Mouse (Mus musculus) ES-E14 (cell line): ENCODE measurements around the gene Map3k10. TPM values are rescaled to one million over a fixed set of nuclear protein-coding genes. Genes with fewer than 3 reads are reported as not detected.

Source experiments
- DNase-seq: peaks from one replicate; pipeline ENCODE4 v3.0.0-alpha.2; 2013; ENCODE audit warnings: low read depth, low spot score
- H3K27ac ChIP-seq: 2 replicates; pipeline ENCODE4 v1.5.1; 2012; ENCODE audit warnings: low read depth, mild to moderate bottlenecking, low read length, moderate library complexity, mixed read lengths; ENCODE audit not compliant: poor library complexity, insufficient read depth, severe bottlenecking
- H3K36me3 ChIP-seq: 2 replicates; pipeline ENCODE4 v1.6.1; 2012; ENCODE audit warnings: mild to moderate bottlenecking, low read length, moderate library complexity, mixed read lengths; ENCODE audit not compliant: control insufficient read depth, poor library complexity, insufficient read depth, severe bottlenecking
- H3K4me1 ChIP-seq, 2 experiments: fragments of 150-350 bp in 1 of 2; sonication (generic) in 1 of 2; 2 replicates each; pipeline ENCODE4 v1.6.1; 2012; ENCODE audit warnings: low read length in 2 of 2, mild to moderate bottlenecking in 1 of 2, mixed read lengths in 1 of 2; ENCODE audit not compliant: control insufficient read depth in 2 of 2, insufficient read depth in 2 of 2, poor library complexity in 1 of 2
- H3K4me3 ChIP-seq, 2 experiments: fragments of 150-350 bp in 1 of 2; sonication (generic) in 1 of 2; 2 replicates each; pipeline ENCODE4 v1.5.1; 2012; ENCODE audit warnings: low read length in 2 of 2, low read depth in 1 of 2, mild to moderate bottlenecking in 1 of 2, mixed read lengths in 1 of 2; ENCODE audit not compliant: insufficient read depth in 1 of 2, poor library complexity in 1 of 2, severe bottlenecking in 1 of 2
- H3K9ac ChIP-seq: 2 replicates; pipeline ENCODE4 v1.6.1; 2012; ENCODE audit warnings: low read depth, mild to moderate bottlenecking, low read length, mixed read lengths; ENCODE audit not compliant: poor library complexity, insufficient read depth, severe bottlenecking
- H3K9me3 ChIP-seq: fragments of 150-350 bp; sonication (generic); 2 replicates; pipeline ENCODE4 v1.6.1; 2012; ENCODE audit warnings: low read depth, mild to moderate bottlenecking, low read length; ENCODE audit not compliant: control insufficient read depth, insufficient read depth
- CHD2 ChIP-seq: IDR thresholded peaks from 2 replicates; pipeline ENCODE4 v1.6.1; 2014; ENCODE audit warnings: mild to moderate bottlenecking, low read depth, low read length, inconsistent platforms
- HCFC1 ChIP-seq: IDR thresholded peaks from 2 replicates; pipeline ENCODE4 v1.6.1; 2012; ENCODE audit warnings: low read length, inconsistent platforms, borderline replicate concordance; ENCODE audit not compliant: insufficient read depth
- MAFK ChIP-seq: IDR thresholded peaks from 2 replicates; pipeline ENCODE4 v1.6.1; 2014; ENCODE audit warnings: mild to moderate bottlenecking, low read depth, low read length, inconsistent platforms; ENCODE audit not compliant: insufficient read depth
- ZC3H11A ChIP-seq: IDR thresholded peaks from 2 replicates; pipeline ENCODE4 v1.6.1; 2012; ENCODE audit warnings: low read depth, mild to moderate bottlenecking, inconsistent platforms, low read length, borderline replicate concordance
- ZNF384 ChIP-seq: IDR thresholded peaks from 2 replicates; pipeline ENCODE4 v1.6.1; 2012; ENCODE audit warnings: low read depth, low read length, inconsistent platforms
- in situ Hi-C, 2 experiments: fragments of 600-800 bp; cut with MboI; formaldehyde crosslinking; loops; one replicate each; pipeline ENCODE4 v1.15.1; 2025; ENCODE audit warnings: low sequenced_read_pairs in 2 of 2, inconsistent platforms in 1 of 2; ENCODE audit not compliant: unreplicated experiment in 2 of 2
- total RNA-seq: library from RNA; depleted of rRNA; stranded (reverse); fragments of 300-350 nt; gene quantifications from 2 replicates; pipeline ENCODE4 v1.2.3, GENCODE M21; 2012

The Map3k10 gene
- total RNA-seq, 1 experiment = 21.6 TPM

DNA sequence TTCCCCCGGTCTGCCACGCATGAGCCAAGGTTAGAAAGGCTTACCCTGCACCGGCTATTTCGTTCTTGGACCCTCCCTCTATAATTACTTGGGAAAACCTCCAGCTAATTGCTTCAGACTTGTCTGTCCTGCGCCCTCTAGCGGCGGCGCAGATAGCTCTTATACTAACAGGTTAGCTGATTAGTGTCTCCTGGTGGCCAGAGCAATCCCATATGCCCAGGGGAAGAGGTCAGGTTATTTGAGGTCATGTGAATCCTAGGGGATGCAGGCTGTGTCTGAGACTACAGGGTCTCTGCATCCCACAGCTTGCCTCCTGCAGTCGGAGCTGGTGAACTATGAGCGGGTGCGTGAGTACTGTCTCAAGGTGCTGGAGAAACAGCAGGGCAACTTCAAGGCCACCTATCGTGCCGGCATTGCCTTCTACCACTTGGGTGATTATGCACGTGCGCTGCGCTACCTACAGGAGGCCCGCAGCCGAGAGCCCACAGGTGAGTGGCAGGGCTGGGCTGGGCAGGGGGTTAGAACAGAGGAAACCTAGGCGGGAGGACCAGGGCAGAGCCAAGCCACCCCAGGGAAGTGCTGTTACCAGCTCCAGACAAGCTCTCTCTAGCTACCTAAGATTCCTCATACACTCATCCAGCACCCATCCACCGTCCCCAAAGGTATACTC, 19.7 kb downstream of the Map3k10 start:
- Histone ChIP-seq H3K27ac (no peak overlapping the region; the same call in 1 of the 2 replicates), H3K4me1 (peaks cover 0 to 3% of the 10 kb centered on the region in 2 experiments; a peak in 1 of 4 replicates), H3K36me3 (no peaks in the 10 kb centered on the region), H3K9me3 (no peaks in the 10 kb centered on the region), H3K9ac (no peak overlapping the region), H3K4me3 (no peak overlapping the region)
- TF ChIP-seq CHD2 (no peak), ZC3H11A (no peak), MAFK (no peak), HCFC1 (no peak), ZNF384 (no peak)
- no peak for DNase-seq
- in situ Hi-C loops = loop anchor here in 1 of 2 experiments (10.0 kb wide), 1 partner anchor 70 kb away; no protein-coding TSS in a partner anchor

GRCm38 (mm10) chr7:27653681-27654437, 20.5 kb downstream of the Map3k10 start, which contains the start of gene Ttc9b:
Ttc9b (plus strand) TSS chr7:27653915.
- Histone ChIP-seq H3K9me3 (no peaks in the 10 kb centered on the region), H3K36me3 (no peaks in the 10 kb centered on the region), H3K27ac (no peak within 1 kb of the TSS; the same call in 1 of the 2 replicates), H3K9ac (no peak within 1 kb of the TSS), H3K4me3 (peak within 1 kb of the TSS; percentile 53 to 68), H3K4me1 (peaks cover 0 to 2% of the 10 kb centered on the region in 2 experiments; a peak in 1 of 4 replicates)
- in situ Hi-C loops = loop anchor here in 1 of 2 experiments (10.0 kb wide), 1 partner anchor 71 kb away; no protein-coding TSS in a partner anchor
- DNase-seq = no peak
- no peak for TF ChIP-seq MAFK
- TF ChIP-seq ZC3H11A = no peak
- TF ChIP-seq ZNF384 = no peak
- TF ChIP-seq HCFC1 = peak; percentile 73

- H3K4me3 ChIP-seq = peak overlapping the region; percentile 46 to 64; a peak in 3 of 4 replicates
- peaks cover 0 to 2% of the 10 kb centered on the region in 2 experiments; a peak in 2 of 4 replicates for H3K4me1 ChIP-seq
- no peak overlapping the region for H3K9ac ChIP-seq
- H3K27ac ChIP-seq = no peak overlapping the region
- H3K9me3 ChIP-seq = no peaks in the 10 kb centered on the region
- TF ChIP-seq MAFK = no peak
- TF ChIP-seq HCFC1 = 0 out of 2 replicates have a peak, but pooled peaks have one; percentile 20
- TF ChIP-seq CHD2 = peak; percentile 87
- peak; percentile 71 for TF ChIP-seq ZC3H11A
- no peak for TF ChIP-seq ZNF384
- in situ Hi-C loops = loop anchor here in 1 of 2 experiments (10.0 kb wide), 1 partner anchor 74 kb away; no protein-coding TSS in a partner anchor
- no peaks in the 10 kb centered on the region for H3K36me3 ChIP-seq
- peak; percentile 94 for DNase-seq
Measured at GRCm38 (mm10) chr7:27650949-27651348, 23.4 kb downstream of the Map3k10 start.

DNA sequence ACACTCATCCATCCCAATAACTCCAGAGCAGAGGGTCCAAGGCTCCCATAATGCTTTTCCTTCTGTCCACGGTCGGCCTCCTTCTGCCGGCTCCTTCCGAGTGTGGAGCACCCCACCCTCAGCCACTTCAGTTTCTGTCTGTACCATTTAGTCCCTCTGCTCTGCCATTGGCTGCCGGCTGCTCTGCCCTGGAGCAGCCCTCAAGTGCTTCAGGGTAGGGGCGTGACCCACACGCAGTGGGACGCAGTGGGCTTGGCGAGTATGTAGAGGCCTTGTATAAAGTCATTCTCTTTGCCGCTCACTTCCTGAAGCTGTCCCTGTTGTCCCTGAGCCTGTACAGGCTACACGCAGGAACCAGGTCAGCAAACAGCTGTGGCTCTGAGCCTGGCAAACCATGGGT, 24.7 kb downstream of the Map3k10 start:
- TF ChIP-seq ZC3H11A (no peak), CHD2 (no peak), HCFC1 (no peak), MAFK (no peak), ZNF384 (no peak)
- Histone ChIP-seq H3K9ac (no peak overlapping the region), H3K4me3 (peak overlapping the region in 1 of 2 experiments; percentile 22; a peak in 2 of 4 replicates), H3K36me3 (no peaks in the 10 kb centered on the region), H3K27ac (no peak overlapping the region), H3K9me3 (no peaks in the 10 kb centered on the region), H3K4me1 (peaks cover 0 to 2% of the 10 kb centered on the region in 2 experiments; a peak in 2 of 4 replicates)
- in situ Hi-C loops = loop anchor here in 1 of 2 experiments (10.0 kb wide), 1 partner anchor 75 kb away; no protein-coding TSS in a partner anchor
- no peak for DNase-seq
